Mouse (Mus musculus) hematopoietic stem cell, adult 5-6 weeks (primary cell): ENCODE data around the gene Fry. TPM values are rescaled to one million over a fixed set of nuclear protein-coding genes. Genes with fewer than 3 reads are reported as not detected.

Experiments used
- ATAC-seq, 2 experiments: fragments of 125-278 bp in 1 of 2; replicated peaks in 1 of 2; 2 replicates each; pipeline ENCODE4 v1.8.0; 2016 to 2017; ENCODE audit warnings: inconsistent platforms in 2 of 2, mild to moderate bottlenecking in 2 of 2, moderate number of reproducible peaks in 2 of 2, low read depth in 1 of 2, moderate TSS enrichment in 1 of 2; ENCODE audit not compliant: low FRiP score in 2 of 2, poor library complexity in 2 of 2, severe bottlenecking in 2 of 2, insufficient read depth in 1 of 2, low TSS enrichment in 1 of 2
- total RNA-seq: library from RNA; stranded (forward); fragments of 172-1452, 232-1000 nt; gene quantifications from 2 replicates; pipeline ENCODE4 v1.2.3, GENCODE M21; 2017

The Fry gene
- total RNA-seq, 1 experiment from 2014 or later, result 28.2 TPM

GRCm38 (mm10) chr5:150270468-150270867 is 152.0 kb downstream of the Fry start:
- ATAC-seq, result no peak

GRCm38 (mm10) chr5:150272173-150272572 is 153.7 kb downstream of the Fry start:
- ATAC-seq, result no peak

- no peak for ATAC-seq
These were observed 156.9 kb downstream of the Fry start for GRCm38 (mm10) chr5:150275314-150275713.

- ATAC-seq, result no peak
These were observed 158.2 kb downstream of the Fry start for GRCm38 (mm10) chr5:150276611-150277010.

GRCm38 (mm10) chr5:150279387-150279786 is 160.9 kb downstream of the Fry start:
- ATAC-seq, result peak; percentile 42 to 65

GRCm38 (mm10) chr5:150281084-150281483 is 162.6 kb downstream of the Fry start:
- no peak for ATAC-seq

GRCm38 (mm10) chr5:150282091-150282490 is 163.6 kb downstream of the Fry start:
- no peak for ATAC-seq

GRCm38 (mm10) chr5:150287949-150288348 is 169.5 kb downstream of the Fry start:
- no peak for ATAC-seq

- ATAC-seq, result peak; percentile 62 to 72
These were observed 171.2 kb downstream of the Fry start for GRCm38 (mm10) chr5:150289611-150290010.

GRCm38 (mm10) chr5:150290494-150291199 is 172.2 kb downstream of the Fry start:
- no peak for ATAC-seq

GRCm38 (mm10) chr5:150291216-150291615 is 172.8 kb downstream of the Fry start:
- ATAC-seq, result no peak; a peak in 1 of 4 replicates

GRCm38 (mm10) chr5:150292186-150292585 is 173.7 kb downstream of the Fry start:
- no peak for ATAC-seq

GRCm38 (mm10) chr5:150294306-150294705 is 175.9 kb downstream of the Fry start:
- no peak for ATAC-seq

- no peak for ATAC-seq
These were observed 176.7 kb downstream of the Fry start for GRCm38 (mm10) chr5:150295096-150295495.

GRCm38 (mm10) chr5:150298969-150299368 is 180.5 kb downstream of the Fry start:
- no peak for ATAC-seq

GRCm38 (mm10) chr5:150302123-150302522 is 183.7 kb downstream of the Fry start:
- no peak for ATAC-seq

GRCm38 (mm10) chr5:150302996-150303395 is 184.6 kb downstream of the Fry start:
- no peak for ATAC-seq

GRCm38 (mm10) chr5:150306497-150306896 is 188.1 kb downstream of the Fry start:
- peak in 1 of 2 experiments; percentile 9; a peak in 1 of 4 replicates for ATAC-seq

GRCm38 (mm10) chr5:150313229-150313628 is 194.8 kb downstream of the Fry start:
- ATAC-seq, result no peak
